Mouse (Mus musculus) CH12.LX (cell line): ENCODE data around the gene Cd37. TPM values are rescaled to one million over a fixed set of nuclear protein-coding genes. Genes with fewer than 3 reads are reported as not detected.

ENCODE experiments used
- DNase-seq: peaks from one replicate; pipeline ENCODE4 v3.0.0-alpha.2; 2013; ENCODE audit errors: extremely low read depth
- H3K27ac ChIP-seq: 2 replicates; pipeline ENCODE4 v1.5.1; 2012; ENCODE audit warnings: low read depth, mild to moderate bottlenecking, control low read depth, moderate library complexity; ENCODE audit not compliant: insufficient read depth
- H3K27me3 ChIP-seq: replicated peaks from 2 replicates; pipeline ENCODE3; 2012; ENCODE audit warnings: inconsistent platforms
- H3K36me3 ChIP-seq, 2 experiments: replicated peaks in 1 of 2; 2 replicates each; pipeline versions ENCODE3 to v1.6.1; 2012; ENCODE audit warnings: inconsistent platforms in 1 of 2, low read length in 1 of 2, mild to moderate bottlenecking in 1 of 2, mixed read lengths in 1 of 2, moderate library complexity in 1 of 2; ENCODE audit not compliant: control insufficient read depth in 1 of 2, insufficient read depth in 1 of 2
- H3K4me1 ChIP-seq, 2 experiments: 2 replicates each; pipeline ENCODE4 v1.6.1; 2012; ENCODE audit warnings: inconsistent platforms in 1 of 2, moderate library complexity in 1 of 2; ENCODE audit not compliant: insufficient read depth in 2 of 2, control insufficient read depth in 1 of 2
- H3K4me2 ChIP-seq: 2 replicates; pipeline ENCODE4 v1.6.1; 2012; ENCODE audit warnings: low read depth, mild to moderate bottlenecking, control low read depth; ENCODE audit not compliant: poor library complexity, insufficient read depth, severe bottlenecking
- H3K4me3 ChIP-seq, 3 experiments: fragments of 150-350 bp in 1 of 3; sonication (generic) in 1 of 3; replicated peaks in 1 of 3; 2 replicates each; pipeline versions ENCODE3 to v1.5.1; 2011 to 2012; ENCODE audit warnings: low read depth in 2 of 3, low read length in 2 of 3, mild to moderate bottlenecking in 2 of 3, moderate library complexity in 2 of 3, control low read depth in 1 of 3, improper control_type of control experiment in 1 of 3, inconsistent platforms in 1 of 3, mixed read lengths in 1 of 3; ENCODE audit not compliant: poor library complexity in 1 of 3
- H3K79me2 ChIP-seq: replicated peaks from 2 replicates; pipeline ENCODE4 v1.6.1; 2012; ENCODE audit warnings: mild to moderate bottlenecking, moderate library complexity; ENCODE audit not compliant: control insufficient read depth, poor library complexity, insufficient read depth, severe bottlenecking; ENCODE audit errors: extremely low read depth
- H3K9ac ChIP-seq: 2 replicates; pipeline ENCODE4 v1.6.1; 2012; ENCODE audit warnings: low read depth, mild to moderate bottlenecking, control low read depth, moderate library complexity; ENCODE audit not compliant: insufficient read depth
- H3K9me3 ChIP-seq: replicated peaks from 2 replicates; pipeline ENCODE3; 2012; ENCODE audit warnings: low read length, inconsistent platforms, mixed read lengths
- BHLHE40 ChIP-seq: IDR thresholded peaks from 2 replicates; pipeline ENCODE4 v1.6.1; 2011; ENCODE audit warnings: mild to moderate bottlenecking, low read depth, low read length, improper control_type of control experiment
- CHD1 ChIP-seq: IDR thresholded peaks from 2 replicates; pipeline ENCODE4 v1.6.1; 2012; ENCODE audit warnings: low read depth, low read length, improper control_type of control experiment, inconsistent platforms
- CHD2 ChIP-seq: IDR thresholded peaks from 2 replicates; pipeline ENCODE4 v1.6.1; 2011; ENCODE audit warnings: low read length, improper control_type of control experiment
- CTCF ChIP-seq, 2 experiments: IDR thresholded peaks in 1 of 2; conservative IDR thresholded peaks in 1 of 2; 2 replicates each; pipeline ENCODE4 v1.5.1; 2011 to 2012; ENCODE audit warnings: low read depth in 2 of 2, low read length in 2 of 2, improper control_type of control experiment in 1 of 2, inconsistent platforms in 1 of 2, mild to moderate bottlenecking in 1 of 2, moderate library complexity in 1 of 2
- E2F4 ChIP-seq: IDR thresholded peaks from 2 replicates; pipeline ENCODE4 v1.6.1; 2011; ENCODE audit warnings: low read depth, low read length, improper control_type of control experiment; ENCODE audit not compliant: insufficient replicate concordance
- ELF1 ChIP-seq: IDR thresholded peaks from 2 replicates; pipeline ENCODE4 v1.6.1; 2014; ENCODE audit warnings: low read depth, mild to moderate bottlenecking, inconsistent platforms, low read length, improper control_type of control experiment
- GABPA ChIP-seq: IDR thresholded peaks from 2 replicates; pipeline ENCODE4 v1.6.1; 2012; ENCODE audit warnings: low read depth, low read length, improper control_type of control experiment, inconsistent platforms; ENCODE audit not compliant: insufficient replicate concordance
- HCFC1 ChIP-seq: IDR thresholded peaks from 2 replicates; pipeline ENCODE4 v1.6.1; 2012; ENCODE audit warnings: low read depth, mild to moderate bottlenecking, inconsistent platforms, low read length, improper control_type of control experiment
- IRF4 ChIP-seq: IDR thresholded peaks from 2 replicates; pipeline ENCODE4 v1.6.1; 2014; ENCODE audit warnings: low read depth, mild to moderate bottlenecking, inconsistent platforms, low read length, improper control_type of control experiment
- JUN ChIP-seq: IDR thresholded peaks from 2 replicates; pipeline ENCODE4 v1.6.1; 2011; ENCODE audit warnings: low read depth, mild to moderate bottlenecking, low read length, improper control_type of control experiment, moderate library complexity; ENCODE audit not compliant: insufficient read depth
- KAT2A ChIP-seq: IDR thresholded peaks from 2 replicates; pipeline ENCODE4 v1.6.1; 2012; ENCODE audit warnings: low read length, improper control_type of control experiment, inconsistent platforms; ENCODE audit not compliant: insufficient replicate concordance
- MAFK ChIP-seq: IDR thresholded peaks from 2 replicates; pipeline ENCODE4 v1.6.1; 2011; ENCODE audit warnings: low read length, improper control_type of control experiment; ENCODE audit not compliant: insufficient replicate concordance
- MAZ ChIP-seq: IDR thresholded peaks from 2 replicates; pipeline ENCODE4 v1.6.1; 2012; ENCODE audit warnings: low read depth, mild to moderate bottlenecking, inconsistent platforms, low read length, improper control_type of control experiment, moderate library complexity
- MEF2A ChIP-seq: IDR thresholded peaks from 2 replicates; pipeline ENCODE4 v1.6.1; 2014; ENCODE audit warnings: low read depth, mild to moderate bottlenecking, inconsistent platforms, low read length, improper control_type of control experiment, borderline replicate concordance
- MXI1 ChIP-seq: IDR thresholded peaks from 2 replicates; pipeline ENCODE4 v1.6.1; 2011; ENCODE audit warnings: mild to moderate bottlenecking, low read depth, low read length, improper control_type of control experiment
- MYC ChIP-seq: IDR thresholded peaks from 2 replicates; pipeline ENCODE4 v1.6.1; 2011; ENCODE audit warnings: low read depth, mild to moderate bottlenecking, improper control_type of control experiment, low read length
- NRF1 ChIP-seq: IDR thresholded peaks from 2 replicates; pipeline ENCODE4 v1.6.1; 2014; ENCODE audit warnings: low read depth, mild to moderate bottlenecking, inconsistent platforms, low read length, improper control_type of control experiment, moderate library complexity
- PAX5 ChIP-seq: IDR thresholded peaks from 2 replicates; pipeline ENCODE4 v1.6.1; 2012; ENCODE audit warnings: low read length, inconsistent platforms, mixed read lengths
- POLR2A ChIP-seq: IDR thresholded peaks from 2 replicates; pipeline ENCODE4 v1.6.1; 2011; ENCODE audit warnings: low read depth, mild to moderate bottlenecking, improper control_type of control experiment, low read length
- POLR2AphosphoS2 ChIP-seq: IDR thresholded peaks from 2 replicates; pipeline ENCODE4 v1.6.1; 2011; ENCODE audit warnings: low read depth, low read length, improper control_type of control experiment
- RAD21 ChIP-seq: IDR thresholded peaks from 2 replicates; pipeline ENCODE4 v1.6.1; 2011; ENCODE audit warnings: low read depth, mild to moderate bottlenecking, low read length, improper control_type of control experiment, moderate library complexity
- RCOR1 ChIP-seq: conservative IDR thresholded peaks from 2 replicates; pipeline ENCODE4 v1.6.1; 2012; ENCODE audit warnings: low read depth, mild to moderate bottlenecking, inconsistent platforms, low read length, improper control_type of control experiment
- SIN3A ChIP-seq: IDR thresholded peaks from 2 replicates; pipeline ENCODE4 v1.6.1; 2012; ENCODE audit warnings: low read length, improper control_type of control experiment, inconsistent platforms
- SMC3 ChIP-seq: IDR thresholded peaks from 2 replicates; pipeline ENCODE4 v1.6.1; 2011; ENCODE audit warnings: low read depth, low read length, improper control_type of control experiment
- TBP ChIP-seq: conservative IDR thresholded peaks from 2 replicates; pipeline ENCODE4 v1.6.1; 2011; ENCODE audit warnings: low read depth, low read length, improper control_type of control experiment
- ZC3H11A ChIP-seq: IDR thresholded peaks from 2 replicates; pipeline ENCODE4 v1.6.1; 2012; ENCODE audit warnings: low read depth, mild to moderate bottlenecking, inconsistent platforms, low read length, improper control_type of control experiment
- ZKSCAN1 ChIP-seq: IDR thresholded peaks from 2 replicates; pipeline ENCODE4 v1.6.1; 2012; ENCODE audit warnings: low read depth, inconsistent platforms, low read length, improper control_type of control experiment, borderline replicate concordance
- ZNF384 ChIP-seq: IDR thresholded peaks from 2 replicates; pipeline ENCODE4 v1.6.1; 2012; ENCODE audit warnings: low read depth, low read length, improper control_type of control experiment, inconsistent platforms
- dilution Hi-C: fragments of 300-500 bp; cut with MboI; formaldehyde crosslinking; loops from 2 replicates; pipeline ENCODE4 v1.14.3; 2020; ENCODE audit warnings: low sequenced_read_pairs; ENCODE audit not compliant: extremely low pct_unique_long_range_greater_than_20kb, extremely low pct_ligation_motif_present
- in situ Hi-C: fragments of 300-500 bp; cut with MboI; formaldehyde crosslinking; loops from 3 replicates; pipeline ENCODE4 v1.14.3; 2019; ENCODE audit warnings: low sequenced_read_pairs, low pct_ligation_motif_present, low pct_unique_long_range_greater_than_20kb, mixed read lengths
- polyA plus RNA-seq: library from polyadenylated mRNA; unstranded; fragments of >175 nt; gene quantifications from 2 replicates; pipeline ENCODE4 v1.2.1, GENCODE M21; 2012; ENCODE audit warnings: low read depth; ENCODE audit not compliant: insufficient read length
- total RNA-seq, 2 experiments: library from RNA; depleted of rRNA; stranded (reverse); fragments of 300-350 nt in 1 of 2; fragments of >200 nt in 1 of 2; gene quantifications; 2 replicates each; pipeline ENCODE4 v1.2.3; 2012 to 2014

Cd37 gene
- total and polyA plus RNA-seq, 3 experiments: 73.8 to 437 (median 91.1) TPM

DNA sequence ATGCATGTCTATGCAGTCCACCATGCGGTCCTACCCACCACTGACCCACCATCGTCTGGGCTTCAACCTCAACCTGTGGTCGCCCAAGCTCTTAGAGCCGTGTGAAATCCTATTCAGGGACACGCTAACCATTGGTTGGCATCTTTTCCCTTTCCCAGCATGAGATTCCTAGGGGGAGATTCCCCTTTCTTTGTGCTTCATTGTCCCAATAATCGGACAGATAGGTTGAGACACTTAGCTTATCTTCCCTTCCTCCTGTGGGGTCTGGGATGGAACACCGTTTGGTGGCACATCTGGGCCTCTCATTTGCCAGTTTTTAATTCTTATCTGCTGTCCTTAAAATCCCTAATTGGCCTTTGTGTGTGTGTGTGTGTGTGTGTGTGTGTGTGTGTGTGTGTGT, 1.2 kb upstream of the Cd37 start:
- Histone ChIP-seq H3K4me1 (peaks cover 19 to 40% of the 10 kb centered on the region in 2 experiments), H3K36me3 (peaks cover 12 to 19% of the 10 kb centered on the region in 2 experiments), H3K9me3 (peaks cover 7% of the 10 kb centered on the region), H3K9ac (no peak overlapping the region), H3K4me3 (no peak overlapping the region), H3K27ac (peak overlapping the region; percentile 20; the same call in 1 of the 2 replicates), H3K27me3 (no peaks in the 10 kb centered on the region), H3K79me2 (peaks cover 2% of the 10 kb centered on the region; the same call in 1 of the 2 replicates), H3K4me2 (no peak overlapping the region)
- TF ChIP-seq IRF4 (no peak), MAZ (no peak), ZC3H11A (no peak), ZNF384 (no peak), MEF2A (no peak), RAD21 (no peak), KAT2A (no peak), RCOR1 (no peak), E2F4 (no peak), PAX5 (no peak), GABPA (no peak), BHLHE40 (no peak), NRF1 (no peak), ELF1 (no peak), ZKSCAN1 (no peak), MXI1 (no peak), SMC3 (no peak), CHD1 (no peak), POLR2A (no peak)
- in situ Hi-C loops: no loop called here
- DNase-seq: no peak
- dilution Hi-C loops: no loop called here

- dilution Hi-C loops: no loop called here
These were observed 892 bp downstream of the Cd37 start for GRCm38 (mm10) chr7:45237747-45238699.

More at GRCm38 (mm10) chr7:45237747-45238699, 892 bp downstream of the Cd37 start:
- Histone ChIP-seq H3K4me1 (peaks cover 29 to 58% of the 10 kb centered on the region in 2 experiments), H3K27ac (peak overlapping the region; percentile 96), H3K9ac (peak overlapping the region; percentile 98), H3K36me3 (peaks cover 29 to 38% of the 10 kb centered on the region in 2 experiments), H3K79me2 (peaks cover 2% of the 10 kb centered on the region; the same call in 1 of the 2 replicates), H3K4me2 (peak overlapping the region; percentile 73), H3K4me3 (peak overlapping the region; percentile 57 to 91 (median 81)), H3K9me3 (peaks cover 7% of the 10 kb centered on the region), H3K27me3 (no peaks in the 10 kb centered on the region)
- no peak for TF ChIP-seq JUN
- no peak for TF ChIP-seq CTCF (conservative IDR thresholded peaks at IDR 0.05 in 1 of 2, IDR thresholded peaks at IDR 0.05 in 1 of 2; ENCODE audit: low read depth in 2 of 2, low read length in 2 of 2)
- TF ChIP-seq MXI1: peak; percentile 60; the same call in 1 of the 2 replicates
- no peak for TF ChIP-seq RCOR1
- TF ChIP-seq SIN3A: peak; percentile 69; the same call in 1 of the 2 replicates
- 0 out of 2 replicates have a peak, but pooled peaks have one; percentile 5 for TF ChIP-seq BHLHE40
- no peak for TF ChIP-seq HCFC1
- TF ChIP-seq IRF4: peak; percentile 22; the same call in 1 of the 2 replicates
- TF ChIP-seq MYC: 0 out of 2 replicates have a peak, but pooled peaks have one; percentile 46
- TF ChIP-seq TBP: no peak
- TF ChIP-seq ELF1: peak; percentile 34; the same call in 1 of the 2 replicates
- no peak for TF ChIP-seq ZC3H11A
- TF ChIP-seq MAFK: 0 out of 2 replicates have a peak, but pooled peaks have one; percentile 36
- peak; percentile 9 for TF ChIP-seq POLR2AphosphoS2
- TF ChIP-seq CHD1: 0 out of 2 replicates have a peak, but pooled peaks have one; percentile 60
- 0 out of 2 replicates have a peak, but pooled peaks have one; percentile 4 for TF ChIP-seq CHD2
- TF ChIP-seq POLR2A: no peak; the same call in 1 of the 2 replicates
- in situ Hi-C loops: loop anchor here (5.0 kb wide), 1 partner anchor 34 kb away; no protein-coding TSS in a partner anchor
- DNase-seq: peak; percentile 69
